Mouse (Mus musculus) ovary, adult 18-20 months (tissue): ENCODE results near the gene Ccl26.
"Not testable (repeated sequence)": the region's sequence is repeated elsewhere in the genome, so short reads cannot be mapped to it uniquely, and the experiment has no call there.

ENCODE experiments used
- DNase-seq: peaks from one replicate; pipeline ENCODE4 v3.0.0; 2022; ENCODE audit warnings: low spot score, mixed read lengths

The Ccl26 gene

DNA sequence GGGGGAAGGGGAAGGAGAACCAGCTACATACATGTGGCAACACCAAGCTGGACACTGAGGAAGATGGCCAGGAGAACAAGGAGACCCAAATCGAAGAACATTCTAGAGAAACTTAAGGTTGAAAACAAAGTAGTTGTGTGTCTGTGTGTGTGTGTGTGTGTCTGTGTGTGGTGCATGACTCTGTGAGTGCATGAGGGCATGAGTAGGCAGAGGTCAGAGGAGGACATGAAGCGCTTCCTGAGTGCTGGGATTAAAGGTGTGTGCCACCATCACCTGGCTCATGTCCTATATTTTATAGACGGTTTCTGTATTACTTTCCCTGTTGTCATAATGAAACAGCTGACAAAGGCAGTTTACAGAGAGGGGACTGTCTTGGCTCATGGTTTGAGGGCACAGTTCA is at the start of gene Ccl26:
Ccl26 (minus strand) TSS at position 101 of the 400 bp plus-strand sequence.
- DNase-seq, result no peak

DNA sequence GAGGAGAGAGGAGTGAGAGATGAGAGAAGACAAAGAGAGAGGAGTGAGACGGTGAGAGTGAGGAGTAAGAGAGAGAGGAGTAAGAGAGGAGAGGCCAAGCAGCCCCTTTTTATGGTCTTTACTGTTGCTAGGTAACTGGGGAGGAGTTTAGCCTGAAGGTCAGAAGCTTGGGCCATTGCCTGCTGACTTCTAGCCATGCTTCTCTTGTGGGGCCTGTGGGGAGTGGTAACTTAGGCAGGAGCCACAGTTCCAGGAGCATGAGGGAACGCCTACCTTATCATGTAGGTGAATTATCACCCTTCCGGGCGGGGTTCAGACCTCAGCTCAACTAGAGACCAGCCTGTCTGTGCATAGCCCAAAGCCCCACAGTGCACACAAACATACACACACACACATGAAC is 46.4 kb upstream of the Ccl26 start:
- DNase-seq, result no peak

DNA sequence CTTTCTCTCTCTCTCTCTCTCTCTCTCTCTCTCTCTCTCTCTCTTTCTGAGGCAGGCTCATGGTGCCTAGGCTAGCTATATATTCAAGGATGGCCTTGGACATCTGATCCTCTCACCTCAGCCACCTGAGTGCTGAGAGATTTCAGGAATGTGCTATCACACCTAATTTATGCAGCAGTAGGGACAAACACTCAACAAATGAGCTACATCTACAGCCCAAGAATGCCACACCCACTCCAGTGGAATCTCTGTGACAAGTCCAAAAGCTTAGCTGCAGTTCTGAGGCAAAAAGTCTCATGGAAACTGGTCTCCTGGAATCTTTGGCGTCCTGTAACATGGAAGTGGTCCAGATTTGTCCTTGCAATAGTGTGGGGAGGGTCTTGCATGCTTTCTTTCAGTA is 44.2 kb upstream of the Ccl26 start:
- DNase-seq, result no peak

- DNase-seq, result not testable (repeated sequence)
Measured at GRCm38 (mm10) chr5:135606717-135607116, 43.3 kb upstream of the Ccl26 start.

- not testable (repeated sequence) for DNase-seq
Measured at GRCm38 (mm10) chr5:135604643-135605042, 41.3 kb upstream of the Ccl26 start.

- DNase-seq, result no peak
Measured at GRCm38 (mm10) chr5:135589996-135590784, 26.8 kb upstream of the Ccl26 start.

DNA sequence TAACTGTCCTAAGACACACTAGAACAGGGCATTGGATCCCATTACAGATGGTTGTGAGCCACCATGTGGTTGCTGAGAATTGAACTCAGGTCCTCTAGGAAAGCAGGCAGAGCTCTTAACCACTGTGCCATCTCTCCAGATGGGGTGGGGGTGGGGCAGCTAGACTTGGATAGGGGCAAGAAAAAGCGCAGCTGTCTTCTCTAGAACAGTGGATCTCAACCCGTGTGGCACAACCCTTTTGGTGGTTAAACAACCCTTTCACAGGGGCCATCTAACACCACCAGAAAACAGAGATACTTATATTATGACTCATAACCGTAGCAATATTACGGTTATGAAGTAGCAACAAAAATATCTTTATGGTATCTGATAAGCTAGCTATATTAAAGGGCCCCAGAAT is 24.4 kb upstream of the Ccl26 start:
- no peak for DNase-seq

DNA sequence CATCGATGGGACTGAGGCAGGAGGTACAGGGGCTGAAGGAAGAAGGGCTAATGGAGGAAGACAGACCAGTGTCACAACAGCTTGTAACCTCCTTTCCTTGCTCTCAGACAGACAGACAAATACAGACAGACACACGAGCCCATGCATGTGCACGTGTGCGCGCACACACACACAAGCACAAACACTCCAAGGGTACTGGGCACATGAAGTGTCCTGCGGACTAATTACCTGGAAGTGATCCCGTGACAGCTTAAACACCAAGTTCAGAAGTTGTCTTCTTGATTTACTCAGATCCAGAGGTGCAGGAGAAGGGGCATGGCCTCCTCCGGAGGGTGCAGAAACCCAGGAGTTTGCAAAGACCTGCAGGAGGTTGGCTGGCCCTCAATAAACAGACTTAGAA is 22.3 kb upstream of the Ccl26 start:
- DNase-seq, result no peak

GRCm38 (mm10) chr5:135582330-135582729 is 19.0 kb upstream of the Ccl26 start:
- no peak for DNase-seq

- DNase-seq, result no peak
Measured at GRCm38 (mm10) chr5:135579331-135579751, 16.0 kb upstream of the Ccl26 start.

GRCm38 (mm10) chr5:135576055-135576454 is 12.7 kb upstream of the Ccl26 start:
- no peak for DNase-seq

DNA sequence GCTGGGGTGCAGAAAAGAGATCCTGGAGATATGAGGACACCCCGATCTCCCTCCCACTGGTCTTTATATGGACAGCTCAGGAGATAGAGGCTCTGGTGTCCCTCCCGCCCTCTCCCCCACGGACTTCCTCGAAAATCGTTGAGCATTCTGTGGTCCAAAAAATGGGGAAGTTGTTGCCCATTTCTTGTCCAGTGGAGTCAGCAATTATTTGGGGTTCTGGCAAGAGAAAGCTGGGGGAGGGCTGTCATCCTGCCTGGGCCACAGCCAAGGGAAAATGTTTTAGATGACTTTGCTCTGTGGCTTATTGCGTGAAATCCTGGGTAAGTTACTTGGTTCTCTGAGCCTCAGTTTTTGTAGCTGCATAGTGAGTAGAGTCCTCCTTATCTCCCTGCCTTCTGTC is 9.6 kb upstream of the Ccl26 start, which contains the start of gene Ccl24:
Ccl24 (minus strand) TSS at position 44 of the 400 bp plus-strand sequence.
- DNase-seq, result no peak

DNA sequence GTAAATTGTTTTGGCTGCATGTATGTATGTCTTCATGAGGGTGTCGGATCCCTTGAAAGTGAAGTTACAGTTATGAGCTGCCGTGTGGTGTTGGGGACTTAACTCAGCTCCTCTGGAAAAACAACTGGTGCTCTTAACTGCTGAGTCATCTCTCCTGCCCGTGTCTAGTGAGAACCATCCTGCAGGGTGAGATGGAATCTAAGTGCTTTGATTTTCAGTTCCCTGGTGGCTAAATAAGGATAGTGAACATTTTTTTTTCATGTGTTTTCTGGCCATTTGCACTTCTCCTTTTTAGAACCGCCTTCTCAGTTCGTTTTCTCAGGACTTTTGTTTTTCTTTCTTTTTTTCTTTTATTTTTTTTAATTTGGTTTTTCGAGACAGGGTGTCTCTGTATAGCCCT is 5.3 kb upstream of the Ccl26 start:
- DNase-seq, result no peak

DNA sequence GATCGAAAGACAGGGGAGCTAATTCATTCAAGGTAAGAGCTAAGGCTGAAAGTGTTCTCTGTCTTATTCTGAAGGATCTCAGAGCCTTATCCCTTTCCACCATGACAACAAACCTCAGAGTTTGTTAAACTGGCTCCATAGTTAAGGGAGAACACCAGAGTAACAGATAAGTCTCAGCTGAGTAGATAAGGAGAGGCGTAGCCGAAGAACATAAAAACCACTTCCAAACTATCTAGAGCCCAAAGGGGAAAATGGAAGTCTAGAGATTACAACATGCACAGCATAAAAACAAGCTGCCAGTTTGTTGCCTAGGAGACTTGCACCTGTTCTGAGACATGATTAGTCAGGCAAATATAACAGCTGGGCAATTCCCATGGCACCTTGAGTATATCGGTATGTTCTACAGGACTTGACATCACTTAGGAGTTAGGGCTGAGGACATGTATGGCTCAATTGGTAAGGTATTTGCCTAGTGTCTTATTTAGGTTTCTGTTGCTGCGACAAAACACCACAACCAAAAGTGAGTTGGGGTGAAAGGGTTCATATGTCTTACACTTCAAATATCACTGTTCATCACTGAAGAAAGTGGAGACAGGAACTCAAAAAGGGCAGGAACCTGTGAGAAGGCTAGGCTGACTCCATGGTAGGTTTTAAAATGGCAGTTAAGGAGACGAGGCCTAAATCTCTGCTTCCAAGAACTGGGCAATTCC is 4.3 kb upstream of the Ccl26 start:
- DNase-seq, result no peak

DNA sequence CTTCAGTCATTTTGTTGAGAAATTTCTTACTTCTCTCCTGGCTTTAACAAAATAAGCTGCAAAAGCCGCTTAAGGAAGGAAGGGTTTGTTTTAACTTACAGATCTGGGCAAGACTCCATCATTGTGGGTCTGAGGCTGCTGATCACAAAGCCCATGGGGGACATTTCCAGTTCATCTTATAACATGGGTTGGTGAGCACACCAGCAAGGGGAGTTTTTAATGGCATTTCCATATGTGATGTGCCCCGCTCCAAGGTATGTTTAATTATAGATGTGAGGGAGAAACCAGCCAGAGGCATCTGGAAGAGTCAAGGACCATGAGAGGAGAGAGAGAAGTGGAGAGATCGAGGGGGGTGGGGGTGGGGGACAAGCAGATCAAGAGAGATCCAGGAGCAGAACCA is 5.7 kb downstream of the Ccl26 start:
- no peak for DNase-seq

GRCm38 (mm10) chr5:135557051-135557450 is 6.3 kb downstream of the Ccl26 start:
- no peak for DNase-seq

GRCm38 (mm10) chr5:135556259-135556658 is 7.1 kb downstream of the Ccl26 start:
- no peak for DNase-seq

DNA sequence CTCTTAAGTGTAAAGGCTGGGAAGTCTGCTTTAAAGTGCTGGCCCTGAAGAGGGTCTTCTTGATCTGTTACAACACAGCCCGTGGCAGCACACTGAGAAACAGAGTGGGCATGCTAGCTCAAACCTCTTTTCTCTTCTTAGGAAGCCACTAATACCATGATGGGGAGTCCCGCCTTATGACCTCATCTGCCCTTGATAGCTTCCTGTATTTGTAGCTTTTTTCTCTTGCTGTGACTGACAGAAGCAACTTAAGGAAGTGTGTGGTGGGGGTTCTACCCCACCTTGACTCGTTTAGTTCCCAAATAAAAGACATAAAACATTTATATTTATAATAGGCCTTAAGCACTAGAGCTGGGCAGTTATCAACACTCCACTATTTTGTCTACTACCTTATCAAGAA is 11.8 kb downstream of the Ccl26 start:
- no peak for DNase-seq

GRCm38 (mm10) chr5:135550910-135551309 is 12.5 kb downstream of the Ccl26 start:
- no peak for DNase-seq

GRCm38 (mm10) chr5:135547990-135548389 is 15.4 kb downstream of the Ccl26 start:
- DNase-seq, result no peak

GRCm38 (mm10) chr5:135544865-135545797 is 18.2 kb downstream of the Ccl26 start, which contains the start of gene Hip1:
Hip1 (minus strand) TSS chr5:135545120.
- DNase-seq, result peak; percentile 100

- DNase-seq, result no peak
Measured at GRCm38 (mm10) chr5:135544032-135544558, 19.3 kb downstream of the Ccl26 start.
